Mouse (Mus musculus) stomach, postnatal 0 days (tissue): ENCODE measurements around the gene Cgref1. TPM values are rescaled to one million over a fixed set of nuclear protein-coding genes. Genes with fewer than 3 reads are reported as not detected.

ENCODE experiments used
- ATAC-seq: fragments of 200-750 bp; cut with Nextera tagmentation; 2 replicates; pipeline ENCODE4 v1.8.0; 2017; ENCODE audit not compliant: low FRiP score, low TSS enrichment
- DNase-seq: peaks from one replicate; pipeline ENCODE4 v3.0.0-alpha.2; 2016; ENCODE audit warnings: low spot score
- H3K27ac ChIP-seq: fragments of 300-500 bp; sonication (generic); replicated peaks from 2 replicates; pipeline ENCODE4 v1.5.1; 2014; ENCODE audit warnings: mild to moderate bottlenecking, control low read depth
- H3K27me3 ChIP-seq: fragments of 300-500 bp; sonication (generic); 2 replicates; pipeline ENCODE4 v1.6.1; 2014; ENCODE audit warnings: low read length; ENCODE audit not compliant: control insufficient read depth, insufficient read depth
- H3K36me3 ChIP-seq: fragments of 300-500 bp; sonication (generic); 2 replicates; pipeline ENCODE4 v1.6.1; 2014; ENCODE audit warnings: low read length, mixed read lengths; ENCODE audit not compliant: control insufficient read depth, insufficient read depth
- H3K4me1 ChIP-seq: fragments of 300-500 bp; sonication (generic); replicated peaks from 2 replicates; pipeline ENCODE4 v1.6.1; 2014; ENCODE audit warnings: antibody characterized with exemption; ENCODE audit not compliant: control insufficient read depth, insufficient read depth
- H3K4me2 ChIP-seq: fragments of 300-500 bp; sonication (generic); replicated peaks from 2 replicates; pipeline ENCODE4 v1.6.1; 2014; ENCODE audit warnings: low read depth, mild to moderate bottlenecking, control low read depth, moderate library complexity
- H3K4me3 ChIP-seq: fragments of 300-500 bp; sonication (generic); 2 replicates; pipeline ENCODE4 v1.5.1; 2014; ENCODE audit warnings: low read depth, low read length, control low read depth
- H3K9ac ChIP-seq: fragments of 300-500 bp; sonication (generic); 2 replicates; pipeline ENCODE4 v1.6.1; 2014; ENCODE audit warnings: mild to moderate bottlenecking, low read length, control low read depth, mixed read lengths
- H3K9me3 ChIP-seq: fragments of 300-500 bp; sonication (generic); 2 replicates; pipeline ENCODE4 v1.6.1; 2016; ENCODE audit warnings: low read length; ENCODE audit not compliant: control insufficient read depth
- CTCF ChIP-seq: IDR thresholded peaks from 2 replicates; pipeline ENCODE4 v1.5.1; 2016; ENCODE audit warnings: antibody characterized with exemption, low read depth, mild to moderate bottlenecking, moderate library complexity
- EP300 ChIP-seq: optimal IDR thresholded peaks from 2 replicates; pipeline ENCODE3; 2016; ENCODE audit warnings: antibody characterized with exemption
- WGBS: fragments of 180-500 bp; shearing (Covaris S2); extraction: QIAGEN DNeasy Blood & Tissue Kit; methylation state at CpG from one replicate; pipeline ENCODE4 v1.1.7; 2014; 5-methylcytosine and 5-hydroxymethylcytosine counted together
- polyA plus RNA-seq: library from polyadenylated mRNA; unstranded; fragments of >200 nt; fragmentation: Nextera tagmentation; extraction: Ambion mirVana; gene quantifications from 2 replicates; pipeline ENCODE4 v1.2.1, GENCODE M21; 2015

Cgref1 gene
- 22.5 and 24.8 TPM in 2 replicates for polyA plus RNA-seq

- TF ChIP-seq CTCF: peak; percentile 71
- TF ChIP-seq EP300: no peak
- H3K4me3 ChIP-seq: peak within 1 kb of the TSS; percentile 39
- H3K4me2 ChIP-seq: peak within 1 kb of the TSS; percentile 70
- peak within 1 kb of the TSS; percentile 53 for H3K9ac ChIP-seq
- no peaks in the 10 kb centered on the region for H3K4me1 ChIP-seq
- no peaks in the 10 kb centered on the region for H3K36me3 ChIP-seq
- ATAC-seq (peak; percentile 89), DNase-seq (peak; percentile 92)
- no peaks in the 10 kb centered on the region for H3K9me3 ChIP-seq
- H3K27ac ChIP-seq: 0 out of 2 replicates have a peak within 1 kb of the TSS, but pooled peaks have one; percentile 4
- H3K27me3 ChIP-seq: no peaks in the 10 kb centered on the region
- 5% methylated on average over 43 of the region's 44 CpGs for WGBS
Measured at GRCm38 (mm10) chr5:30944956-30945781, at the start of gene Cgref1. Cgref1 (minus strand) TSS chr5:30945591.

DNA sequence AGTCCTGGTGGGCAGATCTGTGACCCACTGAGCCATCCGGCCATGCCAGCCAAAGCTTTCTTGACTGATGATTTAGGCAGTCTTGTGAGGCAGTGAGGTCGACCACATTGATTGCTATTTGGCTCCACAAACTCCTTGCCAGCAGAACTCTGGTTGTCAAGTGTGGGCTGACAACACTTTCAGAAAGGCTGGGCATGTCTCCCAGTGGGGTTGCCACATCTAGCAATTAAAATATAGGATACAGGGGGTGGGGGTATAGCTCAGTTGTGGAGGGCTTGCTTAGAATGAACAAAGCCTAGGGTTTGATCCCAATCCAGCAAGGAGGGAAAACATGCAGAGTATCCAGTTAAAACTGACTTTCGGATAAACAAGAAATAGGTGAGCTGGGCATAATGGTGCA lies 48.7 kb upstream of the Cgref1 start:
- no peak overlapping the region for H3K9ac ChIP-seq
- no peaks in the 10 kb centered on the region for H3K36me3 ChIP-seq
- H3K4me1 ChIP-seq: no peaks in the 10 kb centered on the region
- no peak for ATAC-seq
- no peaks in the 10 kb centered on the region for H3K27me3 ChIP-seq
- H3K4me2 ChIP-seq: no peak overlapping the region
- WGBS: 73% methylated on average over 3 of the region's 3 CpGs
- H3K4me3 ChIP-seq: no peak overlapping the region
- no peak overlapping the region for H3K27ac ChIP-seq
- DNase-seq: no peak
- no peaks in the 10 kb centered on the region for H3K9me3 ChIP-seq
- TF ChIP-seq EP300 (no peak), CTCF (no peak)

- Histone ChIP-seq H3K9ac (no peak overlapping the region), H3K9me3 (no peaks in the 10 kb centered on the region), H3K4me1 (no peaks in the 10 kb centered on the region), H3K36me3 (no peaks in the 10 kb centered on the region), H3K4me3 (no peak overlapping the region), H3K27me3 (no peaks in the 10 kb centered on the region), H3K4me2 (no peak overlapping the region), H3K27ac (no peak overlapping the region)
- TF ChIP-seq EP300: no peak
- no peak for TF ChIP-seq CTCF
- no peak for ATAC-seq
- 69% methylated on average over 5 of the region's 5 CpGs for WGBS
- DNase-seq: no peak
Measured at GRCm38 (mm10) chr5:30992980-30993676, 47.7 kb upstream of the Cgref1 start.

- Histone ChIP-seq H3K4me1 (no peaks in the 10 kb centered on the region), H3K9ac (no peak overlapping the region), H3K9me3 (no peaks in the 10 kb centered on the region), H3K36me3 (no peaks in the 10 kb centered on the region), H3K4me2 (no peak overlapping the region), H3K27me3 (no peaks in the 10 kb centered on the region), H3K4me3 (no peak overlapping the region), H3K27ac (no peak overlapping the region)
- TF ChIP-seq EP300 (no peak), CTCF (peak; percentile 77)
- WGBS: 17% methylated on average over 2 of the region's 2 CpGs
- ATAC-seq (no peak), DNase-seq (no peak)
Measured at GRCm38 (mm10) chr5:30982357-30982756, 37.0 kb upstream of the Cgref1 start.

GRCm38 (mm10) chr5:30974870-30975656 lies 29.7 kb upstream of the Cgref1 start:
- no peak for TF ChIP-seq CTCF
- TF ChIP-seq EP300: no peak
- peak; percentile 70 for ATAC-seq
- 46% methylated on average over 9 of the region's 9 CpGs for WGBS

More at GRCm38 (mm10) chr5:30974870-30975656, 29.7 kb upstream of the Cgref1 start:
- Histone ChIP-seq H3K36me3 (no peaks in the 10 kb centered on the region), H3K27me3 (no peaks in the 10 kb centered on the region), H3K27ac (peak overlapping the region; percentile 53), H3K9me3 (no peaks in the 10 kb centered on the region), H3K9ac (no peak overlapping the region), H3K4me2 (no peak overlapping the region), H3K4me1 (no peaks in the 10 kb centered on the region), H3K4me3 (no peak overlapping the region)
- DNase-seq: no peak
